Mouse (Mus musculus) heart, embryonic 15.5 days (tissue): ENCODE results near the gene Mylk2. TPM values are rescaled to one million over a fixed set of nuclear protein-coding genes. Genes with fewer than 3 reads are reported as not detected.

Source experiments
- ATAC-seq: fragments of 200-750 bp; cut with Nextera tagmentation; replicated peaks from 2 replicates; pipeline ENCODE4 v1.8.0; 2017; ENCODE audit warnings: low read depth, moderate TSS enrichment; ENCODE audit not compliant: insufficient number of reproducible peaks, insufficient read depth, low FRiP score
- H3K27ac ChIP-seq: fragments of 300-500 bp; sonication (generic); 2 replicates; pipeline ENCODE4 v1.5.1; 2015; ENCODE audit warnings: mild to moderate bottlenecking, inconsistent platforms
- H3K27me3 ChIP-seq: fragments of 300-500 bp; sonication (generic); 2 replicates; pipeline ENCODE4 v1.6.1; 2015; ENCODE audit warnings: inconsistent platforms
- H3K36me3 ChIP-seq: fragments of 300-500 bp; sonication (generic); 2 replicates; pipeline ENCODE4 v1.6.1; 2015; ENCODE audit warnings: mild to moderate bottlenecking, inconsistent platforms
- H3K4me1 ChIP-seq: fragments of 300-500 bp; sonication (generic); replicated peaks from 2 replicates; pipeline ENCODE4 v1.6.1; 2015; ENCODE audit warnings: inconsistent platforms
- H3K4me2 ChIP-seq: fragments of 300-500 bp; sonication (generic); 2 replicates; pipeline ENCODE4 v1.6.1; 2015; ENCODE audit warnings: inconsistent platforms, mild to moderate bottlenecking, moderate library complexity
- H3K4me3 ChIP-seq: fragments of 300-500 bp; sonication (generic); 2 replicates; pipeline ENCODE4 v1.5.1; 2015; ENCODE audit warnings: mild to moderate bottlenecking, inconsistent platforms
- H3K9ac ChIP-seq: fragments of 300-500 bp; sonication (generic); 2 replicates; pipeline ENCODE4 v1.6.1; 2015; ENCODE audit warnings: mild to moderate bottlenecking, inconsistent platforms
- H3K9me3 ChIP-seq: fragments of 300-500 bp; sonication (generic); replicated peaks from 2 replicates; pipeline ENCODE4 v1.6.1; 2016; ENCODE audit warnings: inconsistent platforms
- WGBS: fragments of 180-500 bp; shearing (Covaris S2); methylation state at CpG from one replicate; pipeline ENCODE4 v1.1.7; 2015; ENCODE audit warnings: mixed read lengths; 5-methylcytosine and 5-hydroxymethylcytosine counted together
- polyA plus RNA-seq: library from polyadenylated mRNA; unstranded; fragments of >200 nt; fragmentation: Nextera tagmentation; extraction: Ambion mirVana; gene quantifications from 2 replicates; pipeline ENCODE4 v1.2.1, GENCODE M21; 2015

The Mylk2 gene
- polyA plus RNA-seq, result 0.11 and 0.15 TPM in 2 replicates

DNA sequence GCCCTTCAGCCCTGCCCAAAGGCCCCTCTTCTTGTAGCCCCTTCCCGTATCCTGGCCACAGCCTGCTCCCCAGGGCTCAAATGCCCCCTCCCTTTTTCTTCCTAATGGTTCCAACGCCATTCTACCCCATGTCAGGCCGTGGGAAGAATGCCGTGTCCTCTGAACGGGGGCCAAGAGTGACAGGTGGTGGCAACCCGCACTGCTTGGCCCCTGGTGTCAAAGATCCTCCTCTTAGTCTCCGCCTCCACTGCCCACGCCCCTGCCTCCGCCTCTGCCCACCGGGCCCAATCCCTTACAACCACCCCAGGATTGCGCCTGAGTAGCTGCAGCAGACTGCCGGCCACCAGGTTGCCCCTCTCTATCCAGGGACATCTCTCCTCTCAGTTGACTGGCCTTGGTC, at the start of gene Mylk2:
TSS of gene Mylk2 (plus strand) at position 322 of the 400 bp plus-strand sequence.
- Histone ChIP-seq H3K9ac (no peak within 1 kb of the TSS), H3K4me1 (peaks cover 36% of the 10 kb centered on the region), H3K27me3 (peaks cover 43% of the 10 kb centered on the region), H3K27ac (no peak within 1 kb of the TSS), H3K9me3 (no peaks in the 10 kb centered on the region), H3K4me3 (no peak within 1 kb of the TSS), H3K4me2 (no peak within 1 kb of the TSS), H3K36me3 (no peaks in the 10 kb centered on the region)
- 23% methylated on average over 12 of the region's 12 CpGs for WGBS
- ATAC-seq, result no peak

DNA sequence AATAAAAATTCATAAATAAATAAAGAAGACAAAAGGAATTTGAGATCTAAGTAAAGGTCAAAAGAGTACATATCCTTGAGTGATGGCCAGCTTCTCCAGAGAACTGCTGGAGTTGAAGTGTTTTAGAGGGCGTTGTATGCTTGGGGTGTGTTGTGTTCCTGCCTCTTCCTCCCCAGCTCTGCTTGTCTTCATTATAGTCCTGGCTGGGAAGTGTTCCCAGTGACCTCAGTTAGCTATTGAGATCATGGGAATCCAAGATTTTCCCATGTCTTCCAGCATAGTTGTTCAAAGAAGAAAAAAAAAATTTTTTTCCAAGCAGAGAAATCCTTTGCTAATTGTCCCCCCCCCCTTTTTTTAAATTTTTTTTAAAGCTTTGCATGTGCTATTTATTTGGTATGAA, 49.3 kb upstream of the Mylk2 start:
- WGBS, result 76% methylated on average over 1 of the region's 1 CpGs
- Histone ChIP-seq H3K9ac (no peak overlapping the region), H3K4me1 (no peaks in the 10 kb centered on the region), H3K9me3 (no peaks in the 10 kb centered on the region), H3K36me3 (peaks cover 28% of the 10 kb centered on the region), H3K4me3 (no peak overlapping the region), H3K4me2 (no peak overlapping the region), H3K27me3 (no peaks in the 10 kb centered on the region), H3K27ac (no peak overlapping the region)
- ATAC-seq, result no peak

DNA sequence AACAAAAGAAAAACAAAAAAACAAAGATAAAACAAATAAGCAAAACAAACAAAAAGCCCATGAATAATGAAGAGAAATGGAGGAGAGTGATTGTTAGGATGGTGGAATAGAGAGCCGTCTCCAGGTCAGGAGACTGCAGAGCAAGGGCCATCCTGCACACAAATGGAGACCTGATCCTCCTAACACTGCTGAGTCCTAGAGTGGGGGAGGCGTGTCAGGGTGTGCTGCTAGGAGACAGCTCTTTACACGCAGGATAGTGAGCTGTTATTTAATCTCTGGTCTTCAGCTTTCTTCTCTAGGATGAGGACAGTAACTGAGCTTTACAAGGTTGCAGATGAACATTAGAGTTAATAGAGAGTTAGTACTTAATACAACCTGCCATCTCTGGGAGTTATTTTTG, 48.5 kb upstream of the Mylk2 start:
- Histone ChIP-seq H3K27ac (no peak overlapping the region), H3K4me1 (no peaks in the 10 kb centered on the region), H3K4me3 (no peak overlapping the region), H3K27me3 (no peaks in the 10 kb centered on the region), H3K9me3 (no peaks in the 10 kb centered on the region), H3K36me3 (peaks cover 34% of the 10 kb centered on the region), H3K9ac (no peak overlapping the region), H3K4me2 (no peak overlapping the region)
- ATAC-seq, result no peak
- WGBS, result 71% methylated on average over 3 of the region's 3 CpGs

DNA sequence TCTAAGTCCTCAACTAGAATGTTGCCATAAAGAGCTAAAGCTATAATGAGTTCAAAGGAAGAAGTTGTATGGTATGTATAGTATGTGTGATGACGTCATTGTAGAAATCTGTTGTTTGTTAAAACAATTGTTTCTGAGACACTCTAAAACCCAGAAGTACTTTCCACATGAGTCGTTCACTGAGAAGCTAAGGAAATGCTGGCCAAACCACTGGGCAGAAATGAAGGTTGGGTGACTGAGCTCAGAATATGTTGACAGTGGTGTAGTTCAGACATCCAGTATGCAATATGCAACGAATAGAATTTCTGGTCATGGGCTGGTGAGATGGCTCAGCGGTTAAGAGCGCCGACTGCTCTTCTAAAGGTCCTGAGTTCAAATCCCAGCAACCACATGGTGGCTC, 47.8 kb upstream of the Mylk2 start:
- WGBS, result 93% methylated on average over 6 of the region's 6 CpGs
- no peak for ATAC-seq
- H3K4me3 ChIP-seq, result no peak overlapping the region

DNA sequence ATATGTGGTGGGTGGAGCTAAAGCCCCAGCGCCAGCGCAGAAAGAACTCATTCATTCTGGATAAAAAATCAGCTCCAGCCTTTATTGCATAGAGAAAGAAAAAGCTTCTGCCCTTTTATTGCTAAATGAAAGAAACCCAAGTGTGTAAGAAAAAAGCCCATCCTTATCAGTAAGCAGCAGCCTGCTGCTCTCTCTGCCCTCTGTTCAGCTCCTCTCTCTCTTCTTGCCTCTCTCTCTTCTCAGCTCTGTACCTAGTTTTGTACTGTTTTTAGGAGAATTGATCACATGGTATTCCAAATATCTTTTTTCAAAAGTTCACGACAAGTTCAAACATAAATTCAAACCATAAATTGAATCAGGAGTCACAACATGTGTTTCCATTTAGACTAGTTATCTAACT, 32.9 kb upstream of the Mylk2 start:
- no peak for ATAC-seq
- no peak overlapping the region for H3K4me2 ChIP-seq
- no peak overlapping the region for H3K27ac ChIP-seq

More for the DNA sequence above, 47.8 kb upstream of the Mylk2 start:
- Histone ChIP-seq H3K36me3 (peaks cover 34% of the 10 kb centered on the region), H3K27me3 (no peaks in the 10 kb centered on the region), H3K9me3 (no peaks in the 10 kb centered on the region), H3K9ac (no peak overlapping the region), H3K4me2 (no peak overlapping the region), H3K4me1 (no peaks in the 10 kb centered on the region), H3K27ac (no peak overlapping the region)

DNA sequence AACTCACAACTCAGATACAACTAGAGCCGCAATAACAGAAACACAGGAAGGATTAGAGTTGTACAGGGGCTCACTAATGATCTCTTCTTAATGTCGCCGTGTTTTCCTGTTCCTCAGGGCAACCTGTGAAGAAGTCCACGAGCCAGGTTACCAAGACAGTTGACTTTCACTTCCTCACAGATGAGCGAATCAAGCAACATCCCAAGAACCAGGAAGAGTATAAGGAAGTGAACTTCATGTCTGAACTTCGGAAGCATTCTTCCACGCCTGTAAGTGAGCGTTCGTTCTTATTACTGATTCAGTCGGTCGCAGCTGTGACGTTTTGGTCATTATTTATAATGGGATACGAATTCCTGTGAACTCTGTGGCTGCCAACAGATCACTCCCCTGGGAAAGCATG, 30.3 kb upstream of the Mylk2 start:
- no peak for ATAC-seq
- Histone ChIP-seq H3K9ac (no peak overlapping the region), H3K4me3 (no peak overlapping the region), H3K27me3 (no peaks in the 10 kb centered on the region), H3K9me3 (no peaks in the 10 kb centered on the region), H3K4me2 (no peak overlapping the region), H3K27ac (no peak overlapping the region), H3K36me3 (peaks cover 83% of the 10 kb centered on the region), H3K4me1 (no peaks in the 10 kb centered on the region)
- 91% methylated on average over 13 of the region's 13 CpGs for WGBS

More for the DNA sequence above, 32.9 kb upstream of the Mylk2 start:
- no peaks in the 10 kb centered on the region for H3K4me1 ChIP-seq
- WGBS, result 93% methylated on average over 3 of the region's 3 CpGs
- H3K36me3 ChIP-seq, result peaks cover 81% of the 10 kb centered on the region
- H3K27me3 ChIP-seq, result no peaks in the 10 kb centered on the region
- H3K9ac ChIP-seq, result no peak overlapping the region
- no peak overlapping the region for H3K4me3 ChIP-seq
- H3K9me3 ChIP-seq, result no peaks in the 10 kb centered on the region

DNA sequence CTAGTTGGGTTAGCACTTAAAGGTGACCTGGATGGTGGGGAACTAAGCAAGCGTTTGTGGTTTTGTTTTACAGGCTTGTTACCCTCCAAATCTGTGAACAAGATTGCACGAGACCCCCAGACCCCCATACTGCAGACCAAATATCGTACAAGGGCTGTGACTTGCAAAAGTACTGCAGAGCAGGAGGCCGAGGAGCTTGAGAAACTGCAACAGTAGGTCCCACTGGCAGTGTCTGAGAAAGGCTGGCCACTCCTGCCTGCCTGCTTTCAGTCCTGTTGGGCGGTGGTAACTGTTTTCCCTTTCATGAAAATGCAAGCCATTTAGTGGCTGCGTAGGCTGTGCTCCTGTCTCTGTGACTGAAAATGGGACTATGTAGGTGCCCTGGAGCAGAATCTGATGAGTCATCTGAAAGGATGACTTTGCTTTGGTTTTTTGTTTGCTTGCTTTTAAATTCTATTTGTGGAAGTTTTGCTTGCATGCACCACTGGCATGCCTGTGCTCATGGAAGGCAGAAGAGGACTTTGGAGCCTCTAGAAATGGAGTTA, 27.0 kb upstream of the Mylk2 start:
- Histone ChIP-seq H3K27ac (no peak overlapping the region), H3K9me3 (no peaks in the 10 kb centered on the region), H3K4me2 (no peak overlapping the region), H3K4me1 (no peaks in the 10 kb centered on the region), H3K36me3 (peaks cover 88% of the 10 kb centered on the region), H3K27me3 (no peaks in the 10 kb centered on the region), H3K9ac (no peak overlapping the region), H3K4me3 (no peak overlapping the region)
- WGBS, result 92% methylated on average over 6 of the region's 6 CpGs
- ATAC-seq, result no peak

DNA sequence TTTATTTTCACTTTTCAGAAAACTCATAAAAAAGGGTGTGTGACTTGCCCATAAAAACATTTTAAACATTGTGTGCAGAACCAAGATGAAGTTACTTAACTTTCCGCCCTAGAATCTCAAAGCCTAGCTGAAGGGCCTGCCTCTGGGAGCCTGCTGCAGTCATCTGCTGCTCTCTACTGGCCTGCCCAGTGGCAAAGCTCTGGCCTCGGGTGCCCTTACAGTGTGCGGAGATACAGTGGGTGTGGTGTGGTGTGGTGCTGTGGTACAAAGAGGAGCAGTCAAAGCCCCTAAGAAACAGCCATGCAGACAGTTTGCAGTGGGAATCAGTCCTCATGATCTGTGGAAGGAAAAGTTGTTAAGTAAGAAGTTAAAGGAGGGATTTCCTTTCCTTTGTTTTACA, 23.9 kb upstream of the Mylk2 start:
- Histone ChIP-seq H3K27ac (no peak overlapping the region), H3K4me2 (no peak overlapping the region), H3K4me3 (no peak overlapping the region), H3K4me1 (no peaks in the 10 kb centered on the region), H3K9me3 (no peaks in the 10 kb centered on the region), H3K27me3 (no peaks in the 10 kb centered on the region), H3K9ac (no peak overlapping the region), H3K36me3 (peaks cover 87% of the 10 kb centered on the region)
- WGBS, result 80% methylated on average over 3 of the region's 3 CpGs
- ATAC-seq, result no peak

DNA sequence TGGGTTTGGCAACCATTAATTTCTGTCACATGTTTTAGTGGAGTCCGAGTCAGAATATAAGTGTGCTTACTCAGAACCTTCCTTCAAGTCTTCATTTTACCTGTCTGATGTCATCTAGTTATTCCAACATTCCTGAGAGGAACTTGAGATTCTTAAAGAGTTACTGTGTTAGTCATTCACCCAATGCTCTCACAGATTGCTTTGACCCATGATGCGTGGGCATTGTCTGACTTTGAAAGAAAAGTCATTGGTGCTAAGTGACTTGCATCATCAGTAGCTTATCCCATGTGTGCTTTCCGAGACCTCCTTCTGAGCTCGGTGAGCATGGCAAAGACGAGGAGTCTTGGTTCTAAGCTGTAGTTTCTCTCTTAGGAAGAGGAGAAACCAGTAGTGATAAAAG, 22.4 kb upstream of the Mylk2 start:
- peaks cover 92% of the 10 kb centered on the region for H3K36me3 ChIP-seq
- no peak for ATAC-seq

DNA sequence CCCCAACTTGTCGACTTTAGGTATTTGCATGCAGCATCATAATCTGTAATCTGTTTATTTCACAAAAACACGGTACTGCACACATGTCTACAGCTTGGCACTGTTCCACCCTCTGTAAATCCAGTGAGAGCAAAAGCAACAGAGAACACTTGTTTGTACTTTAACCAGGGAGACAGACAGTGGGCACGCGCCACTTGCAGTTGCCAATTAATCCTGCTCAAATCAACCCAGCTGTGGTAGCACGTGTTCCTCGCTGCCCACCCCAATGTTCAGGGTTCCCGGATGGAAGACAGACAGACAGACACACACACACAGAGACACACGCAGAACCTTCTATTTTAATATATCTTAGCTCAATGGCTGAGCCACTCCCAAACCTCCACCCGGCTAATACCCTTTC, 15.3 kb upstream of the Mylk2 start:
- Histone ChIP-seq H3K4me2 (no peak overlapping the region), H3K36me3 (peaks cover 46% of the 10 kb centered on the region), H3K27me3 (no peaks in the 10 kb centered on the region), H3K9me3 (no peaks in the 10 kb centered on the region), H3K27ac (no peak overlapping the region), H3K4me3 (no peak overlapping the region), H3K4me1 (no peaks in the 10 kb centered on the region), H3K9ac (no peak overlapping the region)
- no peak for ATAC-seq
- WGBS, result 91% methylated on average over 9 of the region's 9 CpGs

More for the DNA sequence above, 22.4 kb upstream of the Mylk2 start:
- H3K27me3 ChIP-seq, result no peaks in the 10 kb centered on the region
- 93% methylated on average over 5 of the region's 5 CpGs for WGBS
- H3K9ac ChIP-seq, result no peak overlapping the region
- H3K27ac ChIP-seq, result no peak overlapping the region
- H3K4me2 ChIP-seq, result no peak overlapping the region
- H3K4me1 ChIP-seq, result no peaks in the 10 kb centered on the region
- H3K9me3 ChIP-seq, result no peaks in the 10 kb centered on the region
- H3K4me3 ChIP-seq, result no peak overlapping the region

DNA sequence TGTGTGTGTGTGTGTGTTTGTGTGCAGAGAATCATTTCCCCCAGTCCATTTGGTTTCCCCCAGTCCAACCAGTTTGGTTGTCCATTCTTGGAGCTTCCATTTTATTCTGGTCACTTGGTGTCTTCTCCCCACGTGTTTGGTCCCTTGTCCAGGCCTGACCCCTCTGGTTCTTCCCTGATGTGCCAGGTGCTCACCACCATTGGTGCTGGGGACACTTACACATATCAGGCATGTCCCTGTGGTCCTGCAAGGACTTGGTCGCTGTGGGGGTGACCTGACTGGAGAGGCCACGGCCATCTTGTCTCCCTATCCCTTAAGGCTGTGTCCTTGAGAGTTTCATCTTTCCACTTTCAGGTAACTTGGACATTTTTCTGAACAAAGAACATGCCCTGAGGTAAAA, 14.2 kb upstream of the Mylk2 start:
- H3K4me3 ChIP-seq, result no peak overlapping the region
- 85% methylated on average over 3 of the region's 3 CpGs for WGBS
- no peak for ATAC-seq
- no peaks in the 10 kb centered on the region for H3K27me3 ChIP-seq
- no peaks in the 10 kb centered on the region for H3K4me1 ChIP-seq
- H3K36me3 ChIP-seq, result peaks cover 35% of the 10 kb centered on the region
- no peaks in the 10 kb centered on the region for H3K9me3 ChIP-seq
- no peak overlapping the region for H3K4me2 ChIP-seq
- no peak overlapping the region for H3K9ac ChIP-seq
- no peak overlapping the region for H3K27ac ChIP-seq

DNA sequence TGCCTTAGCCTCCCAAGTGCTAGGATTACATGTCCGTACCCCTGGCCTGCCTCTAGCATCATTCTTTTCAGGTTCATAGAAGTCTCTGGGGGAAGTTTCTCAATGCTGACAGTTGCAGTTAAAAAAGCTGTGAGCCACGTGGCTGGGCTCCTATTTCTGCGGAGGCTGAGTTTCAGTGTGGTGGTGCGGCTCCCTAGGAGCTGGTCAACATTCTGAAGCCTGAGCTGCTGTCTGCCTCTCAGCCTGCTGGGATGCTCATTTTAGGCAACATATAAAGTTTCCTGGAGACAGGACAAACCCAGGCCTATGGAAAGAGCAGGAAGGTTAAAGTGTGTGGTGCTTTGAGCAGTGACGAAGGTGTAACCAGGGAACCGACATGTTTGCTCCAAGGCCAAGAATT, 12.1 kb upstream of the Mylk2 start:
- no peaks in the 10 kb centered on the region for H3K27me3 ChIP-seq

More for the DNA sequence above, 12.1 kb upstream of the Mylk2 start:
- Histone ChIP-seq H3K9ac (no peak overlapping the region), H3K4me1 (peaks cover 2% of the 10 kb centered on the region; the same call in 1 of the 2 replicates), H3K27ac (no peak overlapping the region), H3K4me3 (no peak overlapping the region), H3K4me2 (no peak overlapping the region), H3K36me3 (peaks cover 14% of the 10 kb centered on the region), H3K9me3 (no peaks in the 10 kb centered on the region)
- ATAC-seq, result no peak
- 75% methylated on average over 6 of the region's 6 CpGs for WGBS
